Mouse (Mus musculus) intestine, postnatal 0 days (tissue): Measurements from ENCODE around the gene Sdf4. TPM values are rescaled to one million over a fixed set of nuclear protein-coding genes. Genes with fewer than 3 reads are reported as not detected.
A peak's percentile ranks its signal among the peaks of the same experiment; 100 is the strongest.

Experiments
- ATAC-seq: fragments of 200-750 bp; cut with Nextera tagmentation; 2 replicates; pipeline ENCODE4 v1.8.0; 2017; ENCODE audit warnings: mild to moderate bottlenecking, moderate TSS enrichment, moderate library complexity
- H3K27ac ChIP-seq: fragments of 300-500 bp; sonication (generic); 2 replicates; pipeline ENCODE4 v1.5.1; 2014; ENCODE audit warnings: mild to moderate bottlenecking, low read depth, low read length, moderate library complexity
- H3K27me3 ChIP-seq: fragments of 300-500 bp; sonication (generic); replicated peaks from 2 replicates; pipeline ENCODE4 v1.6.1; 2014; ENCODE audit warnings: low read length, mixed read lengths; ENCODE audit not compliant: control insufficient read depth, insufficient read depth
- H3K36me3 ChIP-seq: fragments of 300-500 bp; sonication (generic); 2 replicates; pipeline ENCODE4 v1.6.1; 2014; ENCODE audit warnings: mild to moderate bottlenecking, moderate library complexity; ENCODE audit not compliant: control insufficient read depth, insufficient read depth
- H3K4me1 ChIP-seq: fragments of 300-500 bp; sonication (generic); replicated peaks from 2 replicates; pipeline ENCODE4 v1.6.1; 2014; ENCODE audit warnings: antibody characterized with exemption, low read length, mixed read lengths; ENCODE audit not compliant: control insufficient read depth, insufficient read depth
- H3K4me2 ChIP-seq: fragments of 300-500 bp; sonication (generic); replicated peaks from 2 replicates; pipeline ENCODE4 v1.6.1; 2014; ENCODE audit warnings: low read depth, mild to moderate bottlenecking, moderate library complexity
- H3K4me3 ChIP-seq: fragments of 300-500 bp; sonication (generic); 2 replicates; pipeline ENCODE4 v1.5.1; 2014; ENCODE audit warnings: low read depth, low read length
- H3K9ac ChIP-seq: fragments of 300-500 bp; sonication (generic); 2 replicates; pipeline ENCODE4 v1.6.1; 2014; ENCODE audit warnings: mild to moderate bottlenecking, low read depth, low read length
- H3K9me3 ChIP-seq: fragments of 300-500 bp; sonication (generic); 2 replicates; pipeline ENCODE4 v1.6.1; 2016; ENCODE audit warnings: mixed run types; ENCODE audit not compliant: control insufficient read depth
- CTCF ChIP-seq: sonication (generic); IDR thresholded peaks from 2 replicates; pipeline ENCODE4 v1.5.1; 2016; ENCODE audit warnings: low read depth, mild to moderate bottlenecking, control low read depth, antibody characterized with exemption, moderate library complexity
- WGBS: fragments of 180-500 bp; shearing (Covaris S2); extraction: QIAGEN DNeasy Blood & Tissue Kit; methylation state at CpG from one replicate; pipeline ENCODE4 v1.1.7; 2014; 5-methylcytosine and 5-hydroxymethylcytosine counted together
- microRNA counts: library from miRNA; unstranded; fragments of <30 nt; microRNA quantifications from one replicate; lab custom pipeline; 2016
- microRNA-seq: library from miRNA; unstranded; fragments of <30 nt; microRNA quantifications from one replicate; pipeline ENCODE4, GENCODE M21; 2016
- polyA plus RNA-seq: library from polyadenylated mRNA; unstranded; fragments of >200 nt; fragmentation: Nextera tagmentation; extraction: Ambion mirVana; gene quantifications from 2 replicates; pipeline ENCODE4 v1.2.1, GENCODE M21; 2015

Gene Sdf4
- polyA plus RNA-seq, 1 experiment from 2014 or later: 219 TPM

DNA sequence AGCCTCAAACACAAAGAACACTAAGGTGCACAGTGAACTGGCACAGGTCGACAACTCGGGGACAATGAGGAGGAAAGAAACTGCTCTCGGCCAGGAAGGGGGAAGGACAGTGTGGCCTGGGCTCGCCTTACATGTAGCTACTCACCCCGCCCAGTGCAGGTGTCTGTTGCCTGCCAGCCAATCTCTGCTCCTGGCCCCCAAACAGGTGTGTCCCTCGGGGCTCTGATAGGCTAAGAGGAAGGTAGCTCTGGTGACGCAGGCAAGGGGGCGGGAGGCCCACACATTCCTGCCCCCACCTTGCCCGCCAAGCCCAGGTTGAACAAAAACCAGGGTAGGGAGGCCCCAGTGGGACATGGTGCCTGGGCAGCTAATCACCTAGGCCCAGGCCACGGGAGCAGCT, 67.0 kb downstream of the Sdf4 start:
- no peak for TF ChIP-seq CTCF
- no peaks in the 10 kb centered on the region for H3K36me3 ChIP-seq
- H3K4me1 ChIP-seq: no peaks in the 10 kb centered on the region
- peak overlapping the region; percentile 68 for H3K4me2 ChIP-seq
- peak overlapping the region; percentile 78 for H3K9ac ChIP-seq
- ATAC-seq: peak; percentile 97
- peak overlapping the region; percentile 45 for H3K4me3 ChIP-seq
- no peaks in the 10 kb centered on the region for H3K9me3 ChIP-seq
- WGBS: 15% methylated on average over 10 of the region's 10 CpGs
- peak overlapping the region; percentile 95 for H3K27ac ChIP-seq
- H3K27me3 ChIP-seq: no peaks in the 10 kb centered on the region

MicroRNA genes within 50 kb of the gene (microRNA counts, 519-probe panel; counts per million panel counts)
- 5,548 counts per million, percentile 92 among the panel's probes with 10 or more counts for microRNA mmu-miR-200a (lab: Ali Mortazavi, UCI)
- 6,052 counts per million, percentile 97 among the panel's probes with 10 or more counts for microRNA mmu-miR-200b (lab: Ali Mortazavi, UCI)
- microRNA mmu-miR-429 (lab: Ali Mortazavi, UCI): 6,396 counts per million, percentile 100 among the panel's probes with 10 or more counts

Small RNA genes lying within 50 kb of the gene (microRNA-seq; reads per million reads assigned to microRNA genes)
- gene Mir200a (3,855 reads per million, percentile 89 among the genes with 10 or more reads in this experiment), gene Mir200b (36,869 reads per million, percentile 99 among the genes with 10 or more reads in this experiment), gene Mir429 (44,775 reads per million, percentile 99 among the genes with 10 or more reads in this experiment)

Other genes with a start within 250 kb of the Sdf4 start
- 39.6 and 40.4 TPM in 2 replicates for gene Atad3a, start 231.8 kb upstream of the Sdf4 start, polyA plus RNA-seq
- 17.4 and 17.8 TPM in 2 replicates for gene Vwa1, start 218.2 kb upstream of the Sdf4 start, polyA plus RNA-seq
- 0.64 and 0.68 TPM in 2 replicates for gene Tmem88b, start 207.0 kb upstream of the Sdf4 start, polyA plus RNA-seq
- not detected in 2 replicates for gene Ankrd65, start 202.4 kb upstream of the Sdf4 start, polyA plus RNA-seq
- gene Mrpl20, start 190.0 kb upstream of the Sdf4 start, polyA plus RNA-seq: 203 and 212 TPM in 2 replicates
- 54.7 and 65.1 TPM in 2 replicates for gene Ccnl2, start 180.4 kb upstream of the Sdf4 start, polyA plus RNA-seq
- 152 and 153 TPM in 2 replicates for gene Aurkaip1, start 161.6 kb upstream of the Sdf4 start, polyA plus RNA-seq
- gene Mxra8, start 153.2 kb upstream of the Sdf4 start, polyA plus RNA-seq: 38.5 and 39.9 TPM in 2 replicates
- 6.3 and 6.5 TPM in 2 replicates for gene Dvl1, start 145.5 kb upstream of the Sdf4 start, polyA plus RNA-seq
- gene Tas1r3, start 129.5 kb upstream of the Sdf4 start, polyA plus RNA-seq: 0.16 and 0.22 TPM in 2 replicates
- gene Cptp, start 123.4 kb upstream of the Sdf4 start, polyA plus RNA-seq: 17.4 and 19.2 TPM in 2 replicates
- 19.9 and 20.9 TPM in 2 replicates for gene Ints11, start 123.3 kb upstream of the Sdf4 start, polyA plus RNA-seq
- gene Pusl1, start 101.1 kb upstream of the Sdf4 start, polyA plus RNA-seq: 23.6 and 23.8 TPM in 2 replicates
- gene Acap3, start 101.0 kb upstream of the Sdf4 start, polyA plus RNA-seq: 4.4 TPM in 2 replicates
- 101 and 104 TPM in 2 replicates for gene Ube2j2, start 49.0 kb upstream of the Sdf4 start, polyA plus RNA-seq
- 129 and 138 TPM in 2 replicates for gene C1qtnf12, start 30.6 kb upstream of the Sdf4 start, polyA plus RNA-seq
- gene B3galt6, start 223 bp upstream of the Sdf4 start, polyA plus RNA-seq: 5.8 and 6.0 TPM in 2 replicates
- 0.14 and 0.35 TPM in 2 replicates for gene Tnfrsf4, start 21.0 kb downstream of the Sdf4 start, polyA plus RNA-seq
- 0.55 and 0.56 TPM in 2 replicates for gene Tnfrsf18, start 33.3 kb downstream of the Sdf4 start, polyA plus RNA-seq
- gene Ttll10, start 66.5 kb downstream of the Sdf4 start, polyA plus RNA-seq: 2.1 and 2.6 TPM in 2 replicates
- 3.4 and 3.5 TPM in 2 replicates for gene 9430015G10Rik, start 117.1 kb downstream of the Sdf4 start, polyA plus RNA-seq
- gene Rnf223, start 137.6 kb downstream of the Sdf4 start, polyA plus RNA-seq: not detected in 2 replicates
- gene Agrn, start 204.6 kb downstream of the Sdf4 start, polyA plus RNA-seq: 15.1 and 17.7 TPM in 2 replicates
- 36.0 and 40.5 TPM in 2 replicates for gene Isg15, start 207.9 kb downstream of the Sdf4 start, polyA plus RNA-seq
- 0.85 and 0.93 TPM in 2 replicates for gene AW011738, start 210.4 kb downstream of the Sdf4 start, polyA plus RNA-seq
- gene Perm1, start 223.0 kb downstream of the Sdf4 start, polyA plus RNA-seq: 0.39 and 0.47 TPM in 2 replicates
- gene Plekhn1, start 242.0 kb downstream of the Sdf4 start, polyA plus RNA-seq: 8.3 and 8.6 TPM in 2 replicates
- gene Noc2l, start 243.1 kb downstream of the Sdf4 start, polyA plus RNA-seq: 19.9 and 20.4 TPM in 2 replicates